Mouse (Mus musculus) kidney, adult 11 months (tissue): Measurements from ENCODE around the gene Gtf2e1.

Experiments
- DNase-seq: peaks from one replicate; pipeline ENCODE4 v3.0.0; 2022

Gene Gtf2e1

GRCm38 (mm10) chr16:37540776-37541175 is 1.2 kb upstream of the Gtf2e1 start:
- DNase-seq: no peak

- DNase-seq: no peak
Observed at GRCm38 (mm10) chr16:37539240-37539610, 364 bp downstream of the Gtf2e1 start.

GRCm38 (mm10) chr16:37533369-37534068 is 6.1 kb downstream of the Gtf2e1 start:
- DNase-seq: no peak

- no peak for DNase-seq
Observed at GRCm38 (mm10) chr16:37532046-37532445, 7.5 kb downstream of the Gtf2e1 start.

- no peak for DNase-seq
Observed at GRCm38 (mm10) chr16:37530170-37530569, 9.4 kb downstream of the Gtf2e1 start.

GRCm38 (mm10) chr16:37526688-37527223 is 12.8 kb downstream of the Gtf2e1 start:
- no peak for DNase-seq

GRCm38 (mm10) chr16:37525121-37525520 is 14.5 kb downstream of the Gtf2e1 start:
- DNase-seq: no peak

- no peak for DNase-seq
Observed at GRCm38 (mm10) chr16:37522100-37522697, 17.4 kb downstream of the Gtf2e1 start.

GRCm38 (mm10) chr16:37520190-37521040 is 19.2 kb downstream of the Gtf2e1 start:
- no peak for DNase-seq

GRCm38 (mm10) chr16:37519721-37520120 is 19.9 kb downstream of the Gtf2e1 start:
- no peak for DNase-seq

- no peak for DNase-seq
Observed at GRCm38 (mm10) chr16:37518662-37519061, 20.9 kb downstream of the Gtf2e1 start.

- DNase-seq: no peak
Observed at GRCm38 (mm10) chr16:37517596-37518211, 21.9 kb downstream of the Gtf2e1 start.

- no peak for DNase-seq
Observed at GRCm38 (mm10) chr16:37516376-37516993, 23.1 kb downstream of the Gtf2e1 start.

- no peak for DNase-seq
Observed at GRCm38 (mm10) chr16:37514644-37515043, 24.9 kb downstream of the Gtf2e1 start.

- no peak for DNase-seq
Observed at GRCm38 (mm10) chr16:37511489-37511888, 28.1 kb downstream of the Gtf2e1 start.

- no peak for DNase-seq
Observed at GRCm38 (mm10) chr16:37506751-37507150, 32.8 kb downstream of the Gtf2e1 start.

GRCm38 (mm10) chr16:37504517-37504916 is 35.1 kb downstream of the Gtf2e1 start:
- DNase-seq: no peak

GRCm38 (mm10) chr16:37498581-37498980 is 41.0 kb downstream of the Gtf2e1 start:
- DNase-seq: no peak

GRCm38 (mm10) chr16:37495017-37495416 is 44.6 kb downstream of the Gtf2e1 start:
- DNase-seq: no peak

GRCm38 (mm10) chr16:37486826-37487612 is 52.6 kb downstream of the Gtf2e1 start:
- DNase-seq: no peak
